Mouse (Mus musculus) embryonic facial prominence, embryonic 13.5 days (tissue): ENCODE measurements around the gene Wdr45. TPM values are rescaled to one million over a fixed set of nuclear protein-coding genes. Genes with fewer than 3 reads are reported as not detected.

ENCODE experiments used
- ATAC-seq: fragments of 200-750 bp; cut with Nextera tagmentation; 2 replicates; pipeline ENCODE4 v1.8.0; 2017; ENCODE audit warnings: low read depth; ENCODE audit not compliant: insufficient number of reproducible peaks, insufficient read depth, low FRiP score, low TSS enrichment
- H3K27ac ChIP-seq: fragments of 300-500 bp; sonication (generic); 2 replicates; pipeline ENCODE4 v1.5.1; 2015; ENCODE audit warnings: moderate library complexity, mild to moderate bottlenecking, inconsistent platforms
- H3K27me3 ChIP-seq: fragments of 300-500 bp; sonication (generic); 2 replicates; pipeline ENCODE4 v1.6.1; 2015; ENCODE audit warnings: mild to moderate bottlenecking, inconsistent platforms
- H3K36me3 ChIP-seq: fragments of 300-500 bp; sonication (generic); 2 replicates; pipeline ENCODE4 v1.6.1; 2015; ENCODE audit warnings: mild to moderate bottlenecking, inconsistent platforms
- H3K4me1 ChIP-seq: fragments of 300-500 bp; sonication (generic); 2 replicates; pipeline ENCODE4 v1.6.1; 2015; ENCODE audit warnings: inconsistent platforms
- H3K4me2 ChIP-seq: fragments of 300-500 bp; sonication (generic); 2 replicates; pipeline ENCODE4 v1.6.1; 2015; ENCODE audit warnings: moderate library complexity, mild to moderate bottlenecking, inconsistent platforms
- H3K4me3 ChIP-seq: fragments of 300-500 bp; sonication (generic); 2 replicates; pipeline ENCODE4 v1.5.1; 2015; ENCODE audit warnings: mild to moderate bottlenecking, inconsistent platforms
- H3K9ac ChIP-seq: fragments of 300-500 bp; sonication (generic); 2 replicates; pipeline ENCODE4 v1.6.1; 2015; ENCODE audit warnings: mild to moderate bottlenecking, inconsistent platforms
- H3K9me3 ChIP-seq: fragments of 300-500 bp; sonication (generic); 2 replicates; pipeline ENCODE4 v1.6.1; 2016; ENCODE audit warnings: inconsistent platforms
- WGBS: fragments of 180-500 bp; shearing (Covaris S2); methylation state at CpG from one replicate; pipeline ENCODE4 v1.1.7; 2015; ENCODE audit warnings: mixed read lengths; 5-methylcytosine and 5-hydroxymethylcytosine counted together
- polyA plus RNA-seq: library from polyadenylated mRNA; unstranded; fragments of >200 nt; fragmentation: Nextera tagmentation; extraction: Ambion mirVana; gene quantifications from 2 replicates; pipeline ENCODE4 v1.2.1, GENCODE M21; 2015

Gene Wdr45
- polyA plus RNA-seq, 1 experiment from 2014 or later = 37.7 TPM

GRCm38 (mm10) chrX:7765764-7766163 lies 51.6 kb downstream of the Wdr45 start:
- Histone ChIP-seq H3K4me2 (peak overlapping the region; percentile 69), H3K9ac (no peak overlapping the region), H3K27ac (no peak overlapping the region), H3K4me1 (peaks cover 19% of the 10 kb centered on the region), H3K4me3 (peak overlapping the region; percentile 67), H3K9me3 (no peaks in the 10 kb centered on the region), H3K36me3 (peaks cover 27% of the 10 kb centered on the region), H3K27me3 (no peaks in the 10 kb centered on the region)
- WGBS = 15% methylated on average over 11 of the region's 11 CpGs
- ATAC-seq = no peak

- peaks cover 17% of the 10 kb centered on the region for H3K4me1 ChIP-seq
- H3K36me3 ChIP-seq = peaks cover 63% of the 10 kb centered on the region
- H3K27ac ChIP-seq = no peak overlapping the region
- no peaks in the 10 kb centered on the region for H3K27me3 ChIP-seq
- H3K4me3 ChIP-seq = no peak overlapping the region
- WGBS = 91% methylated on average over 7 of the region's 7 CpGs
- H3K9me3 ChIP-seq = no peaks in the 10 kb centered on the region
- no peak for ATAC-seq
- no peak overlapping the region for H3K4me2 ChIP-seq
- H3K9ac ChIP-seq = no peak overlapping the region
Measured at GRCm38 (mm10) chrX:7769302-7770017, 55.3 kb downstream of the Wdr45 start.

GRCm38 (mm10) chrX:7772766-7773165 lies 58.6 kb downstream of the Wdr45 start:
- H3K4me1 ChIP-seq = no peaks in the 10 kb centered on the region
- peaks cover 57% of the 10 kb centered on the region for H3K36me3 ChIP-seq
- no peak overlapping the region for H3K4me3 ChIP-seq
- H3K27ac ChIP-seq = no peak overlapping the region
- H3K9me3 ChIP-seq = no peaks in the 10 kb centered on the region
- WGBS = 46% methylated on average over 2 of the region's 2 CpGs
- no peak overlapping the region for H3K4me2 ChIP-seq
- no peak for ATAC-seq
- H3K27me3 ChIP-seq = no peaks in the 10 kb centered on the region
- no peak overlapping the region for H3K9ac ChIP-seq

- H3K27me3 ChIP-seq = no peaks in the 10 kb centered on the region
- no peak overlapping the region for H3K9ac ChIP-seq
- H3K27ac ChIP-seq = no peak overlapping the region
- peaks cover 36% of the 10 kb centered on the region for H3K36me3 ChIP-seq
- WGBS = 59% methylated on average over 9 of the region's 9 CpGs
- H3K9me3 ChIP-seq = no peaks in the 10 kb centered on the region
- no peak overlapping the region for H3K4me2 ChIP-seq
- ATAC-seq = no peak
- H3K4me3 ChIP-seq = no peak overlapping the region
- H3K4me1 ChIP-seq = no peaks in the 10 kb centered on the region
Measured at GRCm38 (mm10) chrX:7775501-7776205, 61.5 kb downstream of the Wdr45 start.

GRCm38 (mm10) chrX:7776329-7777082 lies 62.4 kb downstream of the Wdr45 start:
- no peak overlapping the region for H3K4me3 ChIP-seq
- no peak overlapping the region for H3K4me2 ChIP-seq
- no peak overlapping the region for H3K9ac ChIP-seq
- H3K27me3 ChIP-seq = no peaks in the 10 kb centered on the region
- no peaks in the 10 kb centered on the region for H3K9me3 ChIP-seq
- 52% methylated on average over 8 of the region's 8 CpGs for WGBS
- H3K27ac ChIP-seq = no peak overlapping the region
- ATAC-seq = no peak
- no peaks in the 10 kb centered on the region for H3K4me1 ChIP-seq
- H3K36me3 ChIP-seq = peaks cover 28% of the 10 kb centered on the region

Other genes starting within 250 kb of the Wdr45 start
- 0.14 TPM in 1 of 2 replicates, not detected in the other for gene Foxp3, start 140.7 kb upstream of the Wdr45 start, polyA plus RNA-seq
- gene Ppp1r3f, start 140.1 kb upstream of the Wdr45 start, polyA plus RNA-seq = 1.6 and 2.5 TPM in 2 replicates
- 26.9 and 30.4 TPM in 2 replicates for gene Ccdc22, start 108.8 kb upstream of the Wdr45 start, polyA plus RNA-seq
- gene Cacna1f, start 107.2 kb upstream of the Wdr45 start, polyA plus RNA-seq = not detected in 2 replicates
- gene Syp, start 75.9 kb upstream of the Wdr45 start, polyA plus RNA-seq = 2.1 and 3.3 TPM in 2 replicates
- gene Prickle3, start 57.1 kb upstream of the Wdr45 start, polyA plus RNA-seq = 9.9 and 11.8 TPM in 2 replicates
- gene Plp2, start 42.9 kb upstream of the Wdr45 start, polyA plus RNA-seq = 100 and 115 TPM in 2 replicates
- gene Magix, start 33.1 kb upstream of the Wdr45 start, polyA plus RNA-seq = 0.66 TPM in 1 of 2 replicates, not detected in the other
- 37.2 and 40.6 TPM in 2 replicates for gene Gpkow, start 17.2 kb upstream of the Wdr45 start, polyA plus RNA-seq
- not detected in 2 replicates for gene Gm45208, start 7.9 kb downstream of the Wdr45 start, polyA plus RNA-seq
- 73.1 and 75.9 TPM in 2 replicates for gene Praf2, start 14.1 kb downstream of the Wdr45 start, polyA plus RNA-seq
- gene Ccdc120, start 36.6 kb downstream of the Wdr45 start, polyA plus RNA-seq = 17.7 and 22.4 TPM in 2 replicates
- gene Tfe3, start 48.2 kb downstream of the Wdr45 start, polyA plus RNA-seq = 28.5 and 28.7 TPM in 2 replicates
- gene Gripap1, start 75.4 kb downstream of the Wdr45 start, polyA plus RNA-seq = 49.8 and 50.1 TPM in 2 replicates
- 1.3 and 2.3 TPM in 2 replicates for gene Kcnd1, start 108.0 kb downstream of the Wdr45 start, polyA plus RNA-seq
- gene Otud5, start 127.0 kb downstream of the Wdr45 start, polyA plus RNA-seq = 47.9 and 51.4 TPM in 2 replicates
- gene Pim2, start 163.9 kb downstream of the Wdr45 start, polyA plus RNA-seq = 4.4 and 5.9 TPM in 2 replicates
- gene Slc35a2, start 169.7 kb downstream of the Wdr45 start, polyA plus RNA-seq = 37.3 and 44.0 TPM in 2 replicates
- 155 and 156 TPM in 2 replicates for gene Pqbp1, start 184.9 kb downstream of the Wdr45 start, polyA plus RNA-seq
- 150 and 173 TPM in 2 replicates for gene Timm17b, start 185.0 kb downstream of the Wdr45 start, polyA plus RNA-seq
- gene Gm10491, start 193.5 kb downstream of the Wdr45 start, polyA plus RNA-seq = not detected in 2 replicates
- not detected in 2 replicates for gene Gm10490, start 195.2 kb downstream of the Wdr45 start, polyA plus RNA-seq
- 2.0 and 3.1 TPM in 2 replicates for gene Pcsk1n, start 205.5 kb downstream of the Wdr45 start, polyA plus RNA-seq
- not detected in 2 replicates for gene Eras, start 214.3 kb downstream of the Wdr45 start, polyA plus RNA-seq
- gene Hdac6, start 233.6 kb downstream of the Wdr45 start, polyA plus RNA-seq = 41.8 TPM in 2 replicates